ENCODE assay signal across 8 mouse cellular contexts in the genomic region with DNA sequence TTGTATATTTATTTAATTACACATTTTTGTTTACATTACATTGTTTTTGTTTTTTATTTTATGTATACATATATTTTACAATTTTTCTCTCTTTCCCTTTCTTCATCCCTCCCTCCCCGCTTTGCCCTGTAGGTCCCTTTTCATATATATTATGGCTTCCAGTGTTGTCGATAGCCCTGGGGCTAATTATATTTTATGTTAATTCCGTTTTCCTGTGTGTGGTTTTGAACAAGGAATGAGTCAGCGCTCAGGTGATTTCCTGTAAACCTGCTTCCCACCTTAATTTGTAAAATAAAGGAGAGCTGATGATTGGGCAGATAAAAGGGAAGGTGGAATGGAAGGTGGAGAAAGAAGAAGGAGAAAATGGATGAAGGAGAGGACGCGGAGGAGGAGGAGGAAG. TPM values are rescaled to one million over a fixed set of nuclear protein-coding genes. Genes with fewer than 3 reads are reported as not detected.
DNase-seq lines count a peak whose midpoint lies in the region; ATAC-seq lines count a peak whose summit lies in the region.

A gene (plus strand): TSS at position 350 of the 400 bp plus-strand sequence.

- no peak for ATAC-seq in lung, embryonic 16.5 days (ENCODE audit: low read depth)
- no peak for ATAC-seq in embryonic facial prominence, embryonic 11.5 days (replicated peaks; ENCODE audit: insufficient number of reproducible peaks, low FRiP score, low TSS enrichment, low read depth)
- no peak for ATAC-seq in heart, embryonic 13.5 days (ENCODE audit: extremely low read depth, insufficient number of reproducible peaks, low FRiP score, low TSS enrichment)
- no peak for ATAC-seq in monocyte, adult 5-6 weeks (replicated peaks; ENCODE audit: insufficient number of reproducible peaks, low FRiP score, low TSS enrichment, poor library complexity, severe bottlenecking)

- peak within 1 kb of the TSS; percentile 76 for H3K4me2 ChIP-seq in lung, embryonic 16.5 days (ENCODE audit: low read depth, low read length)
- peak within 1 kb of the TSS; percentile 57 for H3K4me2 ChIP-seq in embryonic facial prominence, embryonic 11.5 days (ENCODE audit: low read depth, low read length)
- H3K4me2 ChIP-seq in heart, embryonic 13.5 days, result peak within 1 kb of the TSS; percentile 77

- H3K4me3 ChIP-seq in lung, embryonic 16.5 days (ENCODE audit: low read length), result peak within 1 kb of the TSS; percentile 89
- H3K4me3 ChIP-seq in embryonic facial prominence, embryonic 11.5 days (ENCODE audit: low read depth, low read length), result peak within 1 kb of the TSS; percentile 57
- H3K4me3 ChIP-seq in heart, embryonic 13.5 days, result peak within 1 kb of the TSS; percentile 82

- no peaks in the 10 kb centered on the region for H3K9me3 ChIP-seq in lung, embryonic 16.5 days (ENCODE audit: control insufficient read depth, low read length)
- H3K9me3 ChIP-seq in embryonic facial prominence, embryonic 11.5 days (replicated peaks; ENCODE audit: control insufficient read depth, low read length), result no peaks in the 10 kb centered on the region
- no peaks in the 10 kb centered on the region for H3K9me3 ChIP-seq in heart, embryonic 13.5 days

- peak within 1 kb of the TSS; percentile 83 for H3K27ac ChIP-seq in lung, embryonic 16.5 days (ENCODE audit: low read length)
- H3K27ac ChIP-seq in embryonic facial prominence, embryonic 11.5 days (replicated peaks; ENCODE audit: low read depth, low read length), result no peak within 1 kb of the TSS
- H3K27ac ChIP-seq in heart, embryonic 13.5 days (replicated peaks), result peak within 1 kb of the TSS; percentile 90

- no peaks in the 10 kb centered on the region for H3K27me3 ChIP-seq in lung, embryonic 16.5 days (ENCODE audit: control insufficient read depth, insufficient read depth, low read depth, low read length)
- no peaks in the 10 kb centered on the region for H3K27me3 ChIP-seq in embryonic facial prominence, embryonic 11.5 days (ENCODE audit: control insufficient read depth, insufficient read depth, low read length)
- H3K27me3 ChIP-seq in heart, embryonic 13.5 days (replicated peaks), result no peaks in the 10 kb centered on the region

- peaks cover 4% of the 10 kb centered on the region for H3K4me1 ChIP-seq in lung, embryonic 16.5 days (replicated peaks; ENCODE audit: control insufficient read depth, insufficient read depth, low read length)
- no peaks in the 10 kb centered on the region for H3K4me1 ChIP-seq in embryonic facial prominence, embryonic 11.5 days (ENCODE audit: control insufficient read depth, insufficient read depth, low read length)
- H3K4me1 ChIP-seq in heart, embryonic 13.5 days, result peaks cover 19% of the 10 kb centered on the region

- intact Hi-C loops in left cerebral cortex, postnatal 10 days (cut with DNase I), result no loop called here

- no peak for DNase-seq in lung, adult 18-20 months
- DNase-seq in embryonic facial prominence, embryonic 11.5 days (ENCODE audit: low spot score), result no peak
- DNase-seq in left cerebral cortex, postnatal 10 days (ENCODE audit: extremely low spot score in 1 of 2, low spot score in 2 of 2), result no peak
- DNase-seq in natural killer cell, adult 2 months (ENCODE audit: low spot score in 2 of 2), result no peak
- no peak for DNase-seq in Muller cell, postnatal 12 days (ENCODE audit: inconsistent ontology term)

- H3K9ac ChIP-seq in lung, embryonic 16.5 days (ENCODE audit: low read length), result peak within 1 kb of the TSS; percentile 98
- peak within 1 kb of the TSS; percentile 70 for H3K9ac ChIP-seq in embryonic facial prominence, embryonic 11.5 days (replicated peaks; ENCODE audit: low read length)
- peak within 1 kb of the TSS; percentile 98 for H3K9ac ChIP-seq in heart, embryonic 13.5 days

- H3K36me3 ChIP-seq in lung, embryonic 16.5 days (ENCODE audit: control insufficient read depth, insufficient read depth, low read length), result no peaks in the 10 kb centered on the region
- no peaks in the 10 kb centered on the region for H3K36me3 ChIP-seq in embryonic facial prominence, embryonic 11.5 days (replicated peaks; ENCODE audit: control insufficient read depth, insufficient read depth, low read depth, low read length)
- H3K36me3 ChIP-seq in heart, embryonic 13.5 days, result peaks cover 14% of the 10 kb centered on the region

- WGBS in lung, embryonic 16.5 days, result 65% methylated on average over 6 of the region's 6 CpGs
- WGBS in embryonic facial prominence, embryonic 11.5 days, result 73% methylated on average over 6 of the region's 6 CpGs
- WGBS in heart, embryonic 13.5 days, result 71% methylated on average over 6 of the region's 6 CpGs

RNA-seq across cellular contexts. Expression of the gene that starts here (rescaled TPM):
- polyA plus RNA-seq in lung, embryonic 16.5 days (2015; fragmentation: Nextera tagmentation; extraction: Ambion mirVana), result 81.0 and 92.1 TPM in 2 replicates
- polyA plus RNA-seq in embryonic facial prominence, embryonic 11.5 days (2014; fragmentation: Nextera tagmentation; extraction: Ambion mirVana), result 104 TPM in 2 replicates
- polyA plus RNA-seq in heart, embryonic 13.5 days (2015; fragmentation: Nextera tagmentation; extraction: Ambion mirVana), result 88.8 and 105 TPM in 2 replicates
- total RNA-seq in left cerebral cortex, postnatal 10 days (2021), result 10 to 100 TPM; 61.6 to 63.4 TPM
- 44.4 to 57.2 TPM (median 44.7 TPM) in 3 replicates for total RNA-seq in monocyte, adult 5-6 weeks (2017)
